Mouse (Mus musculus) kidney, embryonic 15.5 days (tissue): ENCODE data around the gene Spesp1. TPM values are rescaled to one million over a fixed set of nuclear protein-coding genes. Genes with fewer than 3 reads are reported as not detected.

Experiments
- ATAC-seq: fragments of 200-750 bp; cut with Nextera tagmentation; replicated peaks from 2 replicates; pipeline ENCODE4 v1.8.0; 2017; ENCODE audit warnings: moderate TSS enrichment; ENCODE audit not compliant: low FRiP score
- H3K27ac ChIP-seq: fragments of 300-500 bp; sonication (generic); 2 replicates; pipeline ENCODE4 v1.5.1; 2015; ENCODE audit warnings: mild to moderate bottlenecking, inconsistent platforms
- H3K27me3 ChIP-seq: fragments of 300-500 bp; sonication (generic); 2 replicates; pipeline ENCODE4 v1.6.1; 2015; ENCODE audit warnings: inconsistent platforms
- H3K36me3 ChIP-seq: fragments of 300-500 bp; sonication (generic); 2 replicates; pipeline ENCODE4 v1.6.1; 2015; ENCODE audit warnings: inconsistent platforms
- H3K4me1 ChIP-seq: fragments of 300-500 bp; sonication (generic); 2 replicates; pipeline ENCODE4 v1.6.1; 2015; ENCODE audit warnings: inconsistent platforms
- H3K4me2 ChIP-seq: fragments of 300-500 bp; sonication (generic); 2 replicates; pipeline ENCODE4 v1.6.1; 2015; ENCODE audit warnings: moderate library complexity, mild to moderate bottlenecking, inconsistent platforms
- H3K4me3 ChIP-seq: fragments of 300-500 bp; sonication (generic); replicated peaks from 2 replicates; pipeline ENCODE4 v1.5.1; 2015; ENCODE audit warnings: mild to moderate bottlenecking, inconsistent platforms
- H3K9ac ChIP-seq: fragments of 300-500 bp; sonication (generic); 2 replicates; pipeline ENCODE4 v1.6.1; 2015; ENCODE audit warnings: mild to moderate bottlenecking, inconsistent platforms
- H3K9me3 ChIP-seq: fragments of 300-500 bp; sonication (generic); replicated peaks from 2 replicates; pipeline ENCODE4 v1.6.1; 2016; ENCODE audit warnings: inconsistent platforms
- WGBS: fragments of 180-500 bp; shearing (Covaris S2); methylation state at CpG from one replicate; pipeline ENCODE4 v1.1.7; 2015; ENCODE audit warnings: mixed read lengths; 5-methylcytosine and 5-hydroxymethylcytosine counted together
- polyA plus RNA-seq: library from polyadenylated mRNA; unstranded; fragments of >200 nt; fragmentation: Nextera tagmentation; extraction: Ambion mirVana; gene quantifications from 2 replicates; pipeline ENCODE4 v1.2.1, GENCODE M21; 2015

The Spesp1 gene
- polyA plus RNA-seq, 1 experiment from 2014 or later, result not detected

- ATAC-seq, result no peak
- Histone ChIP-seq H3K36me3 (no peaks in the 10 kb centered on the region), H3K4me3 (no peak overlapping the region), H3K27ac (no peak overlapping the region), H3K9ac (no peak overlapping the region), H3K4me2 (no peak overlapping the region), H3K9me3 (no peaks in the 10 kb centered on the region), H3K27me3 (no peaks in the 10 kb centered on the region), H3K4me1 (peaks cover 9% of the 10 kb centered on the region; the same call in 1 of the 2 replicates)
- 86% methylated on average over 1 of the region's 1 CpGs for WGBS
These were observed 12.8 kb downstream of the Spesp1 start for GRCm38 (mm10) chr9:62269161-62269560.

- Histone ChIP-seq H3K4me3 (no peak overlapping the region), H3K9me3 (no peaks in the 10 kb centered on the region), H3K4me1 (0 out of 2 replicates have a peak, but pooled peaks cover 4% of the 10 kb centered on the region), H3K27me3 (no peaks in the 10 kb centered on the region), H3K4me2 (no peak overlapping the region), H3K9ac (no peak overlapping the region), H3K27ac (no peak overlapping the region), H3K36me3 (no peaks in the 10 kb centered on the region)
- 66% methylated on average over 10 of the region's 10 CpGs for WGBS
- no peak for ATAC-seq
These were observed 16.7 kb downstream of the Spesp1 start for GRCm38 (mm10) chr9:62265278-62265677.

- no peak overlapping the region for H3K9ac ChIP-seq
- no peak overlapping the region for H3K4me3 ChIP-seq
- no peaks in the 10 kb centered on the region for H3K9me3 ChIP-seq
- H3K4me2 ChIP-seq, result no peak overlapping the region
- no peaks in the 10 kb centered on the region for H3K27me3 ChIP-seq
- H3K36me3 ChIP-seq, result no peaks in the 10 kb centered on the region
- no peak for ATAC-seq
- no peak overlapping the region for H3K27ac ChIP-seq
- 0 out of 2 replicates have a peak, but pooled peaks cover 4% of the 10 kb centered on the region for H3K4me1 ChIP-seq
- WGBS, result 63% methylated on average over 5 of the region's 5 CpGs
These were observed 18.4 kb downstream of the Spesp1 start for GRCm38 (mm10) chr9:62263652-62264051.

- WGBS, result 81% methylated on average over 3 of the region's 3 CpGs
- H3K27ac ChIP-seq, result no peak overlapping the region
- H3K4me3 ChIP-seq, result no peak overlapping the region
- H3K4me1 ChIP-seq, result peaks cover 14% of the 10 kb centered on the region; the same call in 1 of the 2 replicates
- H3K27me3 ChIP-seq, result no peaks in the 10 kb centered on the region
- no peak overlapping the region for H3K9ac ChIP-seq
- ATAC-seq, result no peak
- no peaks in the 10 kb centered on the region for H3K36me3 ChIP-seq
- no peak overlapping the region for H3K4me2 ChIP-seq
- no peaks in the 10 kb centered on the region for H3K9me3 ChIP-seq
These were observed 20.6 kb downstream of the Spesp1 start for GRCm38 (mm10) chr9:62261406-62261805.

GRCm38 (mm10) chr9:62261006-62261405, 21.0 kb downstream of the Spesp1 start:
- H3K36me3 ChIP-seq, result no peaks in the 10 kb centered on the region
- no peak for ATAC-seq
- no peak overlapping the region for H3K27ac ChIP-seq
- H3K4me2 ChIP-seq, result no peak overlapping the region
- peaks cover 17% of the 10 kb centered on the region for H3K4me1 ChIP-seq
- no peak overlapping the region for H3K9ac ChIP-seq
- no peaks in the 10 kb centered on the region for H3K9me3 ChIP-seq
- H3K27me3 ChIP-seq, result no peaks in the 10 kb centered on the region
- H3K4me3 ChIP-seq, result no peak overlapping the region
- 87% methylated on average over 5 of the region's 5 CpGs for WGBS

- H3K36me3 ChIP-seq, result no peaks in the 10 kb centered on the region
- no peak for ATAC-seq
- WGBS, result 69% methylated on average over 11 of the region's 11 CpGs
These were observed 24.0 kb downstream of the Spesp1 start for GRCm38 (mm10) chr9:62258005-62258404.

GRCm38 (mm10) chr9:62255896-62256576, 26.0 kb downstream of the Spesp1 start:
- Histone ChIP-seq H3K27me3 (no peaks in the 10 kb centered on the region), H3K36me3 (no peaks in the 10 kb centered on the region), H3K4me3 (no peak overlapping the region), H3K4me1 (peaks cover 13% of the 10 kb centered on the region), H3K27ac (no peak overlapping the region), H3K9me3 (no peaks in the 10 kb centered on the region), H3K9ac (no peak overlapping the region), H3K4me2 (no peak overlapping the region)
- 62% methylated on average over 9 of the region's 9 CpGs for WGBS
- no peak for ATAC-seq

More at GRCm38 (mm10) chr9:62258005-62258404, 24.0 kb downstream of the Spesp1 start:
- Histone ChIP-seq H3K9me3 (no peaks in the 10 kb centered on the region), H3K4me2 (no peak overlapping the region), H3K4me3 (no peak overlapping the region), H3K4me1 (peaks cover 13% of the 10 kb centered on the region), H3K9ac (no peak overlapping the region), H3K27me3 (no peaks in the 10 kb centered on the region), H3K27ac (no peak overlapping the region)

- Histone ChIP-seq H3K9me3 (no peaks in the 10 kb centered on the region), H3K4me1 (peaks cover 13% of the 10 kb centered on the region), H3K9ac (no peak overlapping the region), H3K4me3 (no peak overlapping the region), H3K4me2 (no peak overlapping the region), H3K27ac (no peak overlapping the region), H3K27me3 (no peaks in the 10 kb centered on the region), H3K36me3 (no peaks in the 10 kb centered on the region)
- no peak for ATAC-seq
- 11% methylated on average over 3 of the region's 3 CpGs for WGBS
These were observed 28.1 kb downstream of the Spesp1 start for GRCm38 (mm10) chr9:62253736-62254443.

GRCm38 (mm10) chr9:62250296-62250695, 31.7 kb downstream of the Spesp1 start:
- Histone ChIP-seq H3K27ac (no peak overlapping the region), H3K9ac (no peak overlapping the region), H3K4me3 (no peak overlapping the region), H3K9me3 (no peaks in the 10 kb centered on the region), H3K36me3 (no peaks in the 10 kb centered on the region), H3K4me1 (peaks cover 5% of the 10 kb centered on the region; the same call in 1 of the 2 replicates), H3K4me2 (no peak overlapping the region), H3K27me3 (no peaks in the 10 kb centered on the region)
- no peak for ATAC-seq
- 92% methylated on average over 4 of the region's 4 CpGs for WGBS

- H3K4me3 ChIP-seq, result no peak overlapping the region
- H3K9me3 ChIP-seq, result no peaks in the 10 kb centered on the region
- no peaks in the 10 kb centered on the region; the same call in none of the 2 replicates for H3K27me3 ChIP-seq
- ATAC-seq, result no peak
- no peak overlapping the region for H3K27ac ChIP-seq
- no peak overlapping the region for H3K9ac ChIP-seq
- H3K36me3 ChIP-seq, result no peaks in the 10 kb centered on the region
- H3K4me2 ChIP-seq, result no peak overlapping the region
- 77% methylated on average over 4 of the region's 4 CpGs for WGBS
- peaks cover 16% of the 10 kb centered on the region for H3K4me1 ChIP-seq
These were observed 35.5 kb downstream of the Spesp1 start for GRCm38 (mm10) chr9:62246380-62246942.

- H3K27ac ChIP-seq, result no peak overlapping the region
These were observed 36.2 kb downstream of the Spesp1 start for GRCm38 (mm10) chr9:62245612-62246379.

More at GRCm38 (mm10) chr9:62245612-62246379, 36.2 kb downstream of the Spesp1 start:
- peaks cover 16% of the 10 kb centered on the region for H3K4me1 ChIP-seq
- H3K4me2 ChIP-seq, result no peak overlapping the region
- H3K9me3 ChIP-seq, result no peaks in the 10 kb centered on the region
- ATAC-seq, result no peak
- no peaks in the 10 kb centered on the region; the same call in none of the 2 replicates for H3K27me3 ChIP-seq
- no peaks in the 10 kb centered on the region for H3K36me3 ChIP-seq
- 48% methylated on average over 17 of the region's 17 CpGs for WGBS
- no peak overlapping the region for H3K9ac ChIP-seq
- no peak overlapping the region for H3K4me3 ChIP-seq
